Mouse (Mus musculus) C2C12 (cell line): ENCODE measurements around the gene Rrad. TPM values are rescaled to one million over a fixed set of nuclear protein-coding genes. Genes with fewer than 3 reads are reported as not detected.
"Not testable (repeated sequence)": the region's sequence is repeated elsewhere in the genome, so short reads cannot be mapped to it uniquely, and the experiment has no call there.

Experiments
- H3K27me3 ChIP-seq: one replicate; pipeline ENCODE4 v1.6.1; 2011; ENCODE audit not compliant: control insufficient read depth, insufficient read depth, insufficient read length
- H3K36me3 ChIP-seq: one replicate; pipeline ENCODE4 v1.6.1; 2011; ENCODE audit not compliant: control insufficient read depth, insufficient read depth
- H3K4me3 ChIP-seq: one replicate; pipeline ENCODE4 v1.5.1; 2011; ENCODE audit warnings: mild to moderate bottlenecking, control low read depth; ENCODE audit not compliant: poor library complexity, insufficient read depth, severe bottlenecking
- H3K79me2 ChIP-seq: one replicate; pipeline ENCODE4 v1.6.1; 2011; ENCODE audit not compliant: control insufficient read depth, insufficient read depth
- H3K79me3 ChIP-seq: one replicate; pipeline ENCODE4 v1.6.1; 2011; ENCODE audit warnings: low read depth, control low read depth
- H3ac ChIP-seq: one replicate; pipeline ENCODE3; 2011; ENCODE audit warnings: low read depth; ENCODE audit not compliant: control insufficient read depth, insufficient read length
- CEBPB ChIP-seq: IDR thresholded peaks from one replicate; pipeline ENCODE4 v1.6.1; 2011; ENCODE audit warnings: low read depth, mild to moderate bottlenecking, control low read depth, moderate library complexity
- CTCF ChIP-seq: IDR thresholded peaks from one replicate; pipeline ENCODE4 v1.5.1; 2011; ENCODE audit not compliant: control insufficient read depth, insufficient read depth, insufficient read length
- FOSL1 ChIP-seq: IDR thresholded peaks from one replicate; pipeline ENCODE4 v1.8.0; 2011; ENCODE audit warnings: mild to moderate bottlenecking, low read length; ENCODE audit not compliant: poor library complexity, insufficient read depth, severe bottlenecking
- MAX ChIP-seq: IDR thresholded peaks from one replicate; pipeline ENCODE4 v1.6.1; 2011; ENCODE audit warnings: mild to moderate bottlenecking, control low read depth
- MYOD1 ChIP-seq: IDR thresholded peaks from one replicate; pipeline ENCODE4 v1.6.1; 2011; ENCODE audit warnings: low read depth; ENCODE audit not compliant: control insufficient read depth, insufficient read length
- MYOG ChIP-seq: IDR thresholded peaks from one replicate; pipeline ENCODE4 v1.6.1; 2011; ENCODE audit not compliant: control insufficient read depth, insufficient read length; ENCODE audit errors: extremely low read depth
- USF1 ChIP-seq: IDR thresholded peaks from one replicate; pipeline ENCODE4 v1.6.1; 2011; ENCODE audit warnings: low read depth, mild to moderate bottlenecking, control low read depth, moderate library complexity
- long read RNA-seq, 2 experiments: library from polyadenylated mRNA; unstranded; transcript quantifications; one replicate each; pipeline ENCODE4 v2.0.0; 2019 to 2020
- polyA plus RNA-seq: library from polyadenylated mRNA; unstranded; fragments of >200 nt; fragmentation: generic; extraction: Trizol; gene quantifications from one replicate; pipeline ENCODE4 v1.2.1, GENCODE M21; 2012; ENCODE audit warnings: missing spikeins

The Rrad gene
- polyA plus RNA-seq = 8.5 TPM
- long read RNA-seq, experiment 1, partial matches to known transcripts = 1 of 4 reads
- long read RNA-seq, experiment 1, other reads (novel, unspliced or antisense) = 0 of 4 reads
- long read RNA-seq, experiment 2, partial matches to known transcripts = 1 of 6 reads
- long read RNA-seq, experiment 2, other reads (novel, unspliced or antisense) = 1 of 6 reads

GRCm38 (mm10) chr8:104630981-104631663 is at the start of gene Rrad:
Rrad (minus strand) TSS chr8:104631327.
- no peak for TF ChIP-seq CTCF
- TF ChIP-seq MYOG = no peak
- no peak for TF ChIP-seq FOSL1
- TF ChIP-seq CEBPB = no peak
- TF ChIP-seq MAX = no peak
- TF ChIP-seq USF1 = no peak
- TF ChIP-seq MYOD1 = no peak
- Histone ChIP-seq H3K36me3 (no peaks in the 10 kb centered on the region), H3K79me2 (no peaks in the 10 kb centered on the region), H3K79me3 (no peaks in the 10 kb centered on the region), H3ac (peak within 1 kb of the TSS; percentile 27), H3K4me3 (no peak within 1 kb of the TSS), H3K27me3 (no peaks in the 10 kb centered on the region)

DNA sequence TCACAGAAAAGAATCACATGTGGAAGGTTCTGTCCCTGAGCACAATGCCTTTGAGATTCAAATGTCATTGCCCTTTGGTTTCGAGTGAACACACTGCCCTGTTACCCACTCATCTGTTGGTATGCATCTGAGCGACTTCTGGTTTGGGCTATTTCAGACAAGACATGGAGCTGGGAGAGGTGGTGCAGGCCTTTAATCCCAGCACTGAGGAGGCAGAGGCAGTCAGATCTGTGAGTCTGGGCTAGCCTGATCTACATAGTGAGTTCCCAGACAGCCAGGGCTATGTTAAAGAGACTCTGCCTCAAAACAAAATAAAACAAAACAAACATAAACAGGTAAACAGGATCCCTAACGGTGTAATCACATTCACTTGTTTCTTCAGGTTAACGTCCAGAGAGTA is 24.5 kb upstream of the Rrad start:
- no peaks in the 10 kb centered on the region for H3K36me3 ChIP-seq
- no peaks in the 10 kb centered on the region for H3K79me2 ChIP-seq
- no peak for TF ChIP-seq FOSL1
- TF ChIP-seq USF1 = no peak
- no peak for TF ChIP-seq MAX
- no peak for TF ChIP-seq CTCF
- no peak for TF ChIP-seq CEBPB
- TF ChIP-seq MYOD1 = no peak
- no peak for TF ChIP-seq MYOG
- H3K27me3 ChIP-seq = no peaks in the 10 kb centered on the region
- no peak overlapping the region for H3K4me3 ChIP-seq
- H3ac ChIP-seq = no peak overlapping the region
- H3K79me3 ChIP-seq = no peaks in the 10 kb centered on the region

- TF ChIP-seq MYOG = no peak
- TF ChIP-seq CTCF = no peak
- Histone ChIP-seq H3K4me3 (no peak overlapping the region), H3ac (no peak overlapping the region), H3K36me3 (no peaks in the 10 kb centered on the region), H3K79me3 (no peaks in the 10 kb centered on the region), H3K27me3 (no peaks in the 10 kb centered on the region), H3K79me2 (no peaks in the 10 kb centered on the region)
Measured at GRCm38 (mm10) chr8:104654984-104655383, 23.9 kb upstream of the Rrad start.

DNA sequence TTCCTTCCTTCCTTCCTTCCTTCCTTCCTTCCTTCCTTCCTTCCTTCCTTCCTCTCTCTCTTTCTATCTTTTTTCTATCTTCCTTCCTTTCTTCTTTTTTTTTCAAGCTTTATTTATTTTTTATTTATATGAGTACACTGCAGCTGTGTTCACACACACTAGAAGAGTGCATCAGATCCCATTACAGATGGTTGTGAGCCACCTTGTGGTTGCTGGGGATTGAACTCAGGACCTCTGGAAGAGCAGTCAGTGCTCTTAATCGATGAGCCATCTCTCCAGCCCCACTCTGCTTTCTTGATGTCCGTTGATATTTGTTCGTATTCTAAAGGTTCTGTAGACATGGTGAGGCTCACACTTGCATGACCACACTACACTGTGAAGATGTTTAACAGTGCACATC is 13.1 kb upstream of the Rrad start:
- not testable (repeated sequence) for H3K4me3 ChIP-seq

DNA sequence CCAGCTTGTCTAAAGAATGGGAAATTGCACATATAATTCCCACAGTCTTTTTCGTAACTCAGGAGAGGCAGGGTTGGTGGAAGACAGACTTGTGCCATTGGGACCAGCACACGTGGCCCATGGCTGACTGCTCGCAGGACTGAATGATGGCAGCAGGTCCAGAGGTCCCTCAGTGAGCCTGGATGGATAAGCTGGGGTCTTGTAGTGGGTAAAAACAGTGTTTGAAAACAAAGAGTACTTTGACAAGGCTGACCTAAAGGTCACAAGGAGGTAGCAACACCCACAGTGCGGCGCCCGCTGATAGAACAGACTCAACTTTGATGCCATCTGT is 11.2 kb upstream of the Rrad start:
- H3K79me3 ChIP-seq = peaks cover 15% of the 10 kb centered on the region
- no peak for TF ChIP-seq MYOD1
- TF ChIP-seq MAX = no peak
- TF ChIP-seq CEBPB = no peak
- no peak for TF ChIP-seq CTCF
- no peak for TF ChIP-seq FOSL1
- TF ChIP-seq USF1 = no peak
- no peak for TF ChIP-seq MYOG
- H3K36me3 ChIP-seq = peaks cover 14% of the 10 kb centered on the region
- H3K27me3 ChIP-seq = no peaks in the 10 kb centered on the region
- H3ac ChIP-seq = peak overlapping the region; percentile 55
- peaks cover 23% of the 10 kb centered on the region for H3K79me2 ChIP-seq
- peak overlapping the region; percentile 94 for H3K4me3 ChIP-seq

More for the DNA sequence above, 13.1 kb upstream of the Rrad start:
- H3ac ChIP-seq, H3K27me3 ChIP-seq, H3K36me3 ChIP-seq: not testable (repeated sequence)
- H3K79me2 ChIP-seq = peaks cover 23% of the 10 kb centered on the region
- H3K79me3 ChIP-seq = peaks cover 15% of the 10 kb centered on the region

DNA sequence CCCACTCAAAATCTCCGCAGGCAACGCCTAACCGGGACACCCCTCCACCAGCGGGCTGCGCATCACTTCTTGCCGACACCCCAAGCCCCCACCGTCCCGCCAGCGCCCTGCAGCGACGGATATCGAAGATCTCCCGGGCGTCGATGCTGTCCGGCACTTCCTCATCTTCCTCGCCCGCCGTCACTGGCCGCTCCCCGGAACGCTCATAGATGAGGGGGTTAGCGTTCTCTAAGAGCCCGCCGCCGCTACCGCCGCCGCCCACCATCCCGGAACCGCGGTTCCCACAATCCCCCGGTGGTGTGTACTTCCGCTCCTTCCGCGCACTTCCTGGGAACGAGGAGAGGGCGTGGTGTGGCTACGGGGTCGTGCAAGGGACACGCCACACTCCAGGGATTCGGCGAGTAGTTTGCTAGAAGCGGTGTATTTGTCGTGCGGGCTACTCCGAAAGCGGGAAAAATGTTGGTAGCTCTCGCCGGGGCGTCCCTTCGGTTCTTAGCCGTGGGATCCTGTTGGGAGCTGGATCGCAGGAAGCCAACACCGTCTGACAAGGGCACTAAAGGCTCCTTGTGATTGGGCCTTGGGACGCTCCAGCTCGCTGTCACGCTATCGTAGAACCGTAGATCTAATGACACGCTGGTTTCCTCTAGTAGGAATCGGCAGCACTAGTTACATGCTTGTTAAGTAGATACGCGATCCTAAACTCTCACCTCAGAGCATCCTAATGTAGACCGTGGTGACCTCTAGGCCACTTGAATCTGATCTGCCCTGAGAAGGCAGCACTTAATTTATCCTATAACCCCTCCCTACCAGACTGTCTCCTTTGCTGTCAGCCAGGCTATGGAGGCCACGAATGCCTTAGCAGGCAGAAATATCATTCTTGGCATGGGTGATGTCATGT is 10.5 kb upstream of the Rrad start, which contains the start of gene Ciao2b:
Ciao2b (minus strand) TSS at position 540 of the 898 bp plus-strand sequence.
- H3K36me3 ChIP-seq = peaks cover 14% of the 10 kb centered on the region
- TF ChIP-seq MAX (peak; percentile 67), USF1 (no peak)
- H3K79me3 ChIP-seq = peaks cover 15% of the 10 kb centered on the region
- H3K27me3 ChIP-seq = no peaks in the 10 kb centered on the region
- H3K79me2 ChIP-seq = peaks cover 23% of the 10 kb centered on the region
- H3ac ChIP-seq = peak within 1 kb of the TSS; percentile 67
- H3K4me3 ChIP-seq = peak within 1 kb of the TSS; percentile 94
